Mouse (Mus musculus): Measurements from ENCODE around the gene Hoxd11.

GRCm38 (mm10) chr2:74726973-74727639 lies 47.7 kb downstream of the Hoxd11 start:
- no peak for TF ChIP-seq GATA1 (IDR thresholded peaks at IDR 0.05; ENCODE audit: low read length)
- TF ChIP-seq TAL1 (IDR thresholded peaks at IDR 0.05; ENCODE audit: low read length): no peak
